Mouse (Mus musculus): ENCODE data around the gene Rsf1. TPM values are rescaled to one million over a fixed set of nuclear protein-coding genes. Genes with fewer than 3 reads are reported as not detected.
A peak's percentile ranks its signal among the peaks of the same experiment; 100 is the strongest.

Rsf1 gene
- total RNA-seq, 2 experiments from 2014 or later = 14.1 to 16.0 TPM

GRCm38 (mm10) chr7:97735021-97735420 is 155.3 kb downstream of the Rsf1 start:
- no peak for TF ChIP-seq CTCF (IDR thresholded peaks at IDR 0.05)

GRCm38 (mm10) chr7:97735886-97736420 is 156.3 kb downstream of the Rsf1 start:
- no peak for DNase-seq
- intact Hi-C loops (cut with DNase I) = no loop called here
- no peak overlapping the region for H3K27ac ChIP-seq
- TF ChIP-seq CTCF (IDR thresholded peaks at IDR 0.05) = no peak
- H3K4me3 ChIP-seq = peak overlapping the region; percentile 15; the same call in 1 of the 2 replicates

More at GRCm38 (mm10) chr7:97735021-97735420, 155.3 kb downstream of the Rsf1 start:
- intact Hi-C loops (cut with DNase I) = no loop called here
- Histone ChIP-seq H3K4me3 (no peak overlapping the region), H3K27ac (no peak overlapping the region)
- no peak for DNase-seq

GRCm38 (mm10) chr7:97737256-97737637 is 157.6 kb downstream of the Rsf1 start:
- no peak for TF ChIP-seq CTCF (IDR thresholded peaks at IDR 0.05)
- H3K27ac ChIP-seq = peak overlapping the region; percentile 82
- intact Hi-C loops (cut with DNase I) = no loop called here

GRCm38 (mm10) chr7:97737638-97738456 is 158.2 kb downstream of the Rsf1 start, which contains the start of gene Aqp11:
Aqp11 (minus strand) TSS chr7:97738289.
- no peak for TF ChIP-seq CTCF (IDR thresholded peaks at IDR 0.05)
- peak; percentile 92 for DNase-seq
- Histone ChIP-seq H3K4me3 (peak within 1 kb of the TSS; percentile 89), H3K27ac (peak within 1 kb of the TSS; percentile 82)
- intact Hi-C loops (cut with DNase I) = no loop called here

More at GRCm38 (mm10) chr7:97737256-97737637, 157.6 kb downstream of the Rsf1 start:
- peak overlapping the region; percentile 89 for H3K4me3 ChIP-seq
- no peak for DNase-seq

GRCm38 (mm10) chr7:97740948-97741347 is 161.3 kb downstream of the Rsf1 start:
- Histone ChIP-seq H3K27ac (no peak overlapping the region), H3K4me3 (no peak overlapping the region)
- DNase-seq = no peak
- no peak for TF ChIP-seq CTCF (IDR thresholded peaks at IDR 0.05)
- intact Hi-C loops (cut with DNase I) = loop anchor here (10.0 kb wide), 1 partner anchor 344 kb away; no protein-coding TSS in a partner anchor

GRCm38 (mm10) chr7:97741756-97742291 is 162.1 kb downstream of the Rsf1 start:
- Histone ChIP-seq H3K27ac (no peak overlapping the region), H3K4me3 (no peak overlapping the region)
- no peak for DNase-seq
- intact Hi-C loops (cut with DNase I) = loop anchor here (10.0 kb wide), 1 partner anchor 343 kb away; no protein-coding TSS in a partner anchor
- TF ChIP-seq CTCF (IDR thresholded peaks at IDR 0.05) = no peak

Other genes with a start within 250 kb of the Rsf1 start
- under 1 TPM; 0.45 to 0.64 TPM for gene Usp35, start 247.9 kb upstream of the Rsf1 start, total RNA-seq (2021)
- 1 to 10 TPM; 3.4 to 5.1 TPM for gene Kctd21, start 247.6 kb upstream of the Rsf1 start, total RNA-seq (2021)
- 1 to 10 TPM; 3.1 to 4.7 TPM for gene Alg8, start 208.3 kb upstream of the Rsf1 start, total RNA-seq (2021)
- 100 to 1,000 TPM; 254 to 341 TPM for gene Ndufc2, start 179.9 kb upstream of the Rsf1 start, total RNA-seq (2021)
- gene Thrsp, start 162.2 kb upstream of the Rsf1 start, total RNA-seq (2021) = 10 to 100 TPM; 18.0 to 20.7 TPM
- gene Kctd14, start 128.6 kb upstream of the Rsf1 start, total RNA-seq (2021) = under 1 TPM in 1 of 2 experiments, not detected in 1; 0.11 TPM
- 10 to 100 TPM; 26.6 to 29.7 TPM for gene Ints4, start 98.9 kb upstream of the Rsf1 start, total RNA-seq (2021)
- gene Aamdc, start 392 bp upstream of the Rsf1 start, total RNA-seq (2021) = 100 to 1,000 TPM; 113 to 130 TPM
- 10 to 100 TPM; 29.5 to 35.1 TPM for gene Clns1a, start 116.7 kb downstream of the Rsf1 start, total RNA-seq (2021)
- gene Aqp11, start 158.4 kb downstream of the Rsf1 start, total RNA-seq (2021) = under 1 TPM; 0.81 to 0.89 TPM
- 10 to 100 TPM; 17.4 to 23.7 TPM for gene Pak1, start 208.7 kb downstream of the Rsf1 start, total RNA-seq (2021)

All from gastrocnemius, adult 2 months (tissue).